Mouse (Mus musculus): ENCODE measurements at regions not wholly inside any gene's neighbourhood (a gene's known extent, or its start where the extent isn't known, plus 50 kb on each side); places are given as distances from the start of the nearest gene placed in this dataset.

GRCm38 (mm10) chr6:78757619-78758018 lies 288.9 kb upstream of the Reg3g start:
- no peaks in the 10 kb centered on the region for H3K27me3 ChIP-seq (ENCODE audit: insufficient read depth, low read length)
- H3K4me3 ChIP-seq (ENCODE audit: low read depth, low read length), result no peak overlapping the region
- H3K4me2 ChIP-seq, result no peak overlapping the region
- 86% methylated on average over 3 of the region's 3 CpGs for WGBS
- H3K36me3 ChIP-seq (ENCODE audit: insufficient read depth), result no peaks in the 10 kb centered on the region
- ATAC-seq (ENCODE audit: insufficient read depth) (no peak), DNase-seq (no peak)
- no peak overlapping the region for H3K9ac ChIP-seq
- H3K27ac ChIP-seq (ENCODE audit: low read depth), result no peak overlapping the region
- H3K9me3 ChIP-seq (ENCODE audit: low read depth, low read length), result no peaks in the 10 kb centered on the region
- TF ChIP-seq CTCF (IDR thresholded peaks at IDR 0.05; ENCODE audit: low read depth), result peak; percentile 25; the same call in 1 of the 2 replicates
- H3K4me1 ChIP-seq (ENCODE audit: insufficient read depth), result no peaks in the 10 kb centered on the region

Data from lung, embryonic 14.5 days (tissue).